Mouse (Mus musculus): Measurements from ENCODE around the gene Gm21812.
"Not testable (repeated sequence)": the region's sequence is repeated elsewhere in the genome, so short reads cannot be mapped to it uniquely, and the experiment has no call there.

Gm21812 gene

GRCm38 (mm10) chrY:9347084-9347483, at the start of gene Gm21812:
Gene Gm21812, minus strand, starts transcription at chrY:9347184.
- DNase-seq (ENCODE audit: low spot score): not testable (repeated sequence)
